Mouse (Mus musculus) left cerebral cortex, adult 11 months (tissue): ENCODE results near the gene Brd9.

Experiments
- DNase-seq: peaks from one replicate; pipeline ENCODE4 v3.0.0; 2022; ENCODE audit warnings: low spot score

Gene Brd9

DNA sequence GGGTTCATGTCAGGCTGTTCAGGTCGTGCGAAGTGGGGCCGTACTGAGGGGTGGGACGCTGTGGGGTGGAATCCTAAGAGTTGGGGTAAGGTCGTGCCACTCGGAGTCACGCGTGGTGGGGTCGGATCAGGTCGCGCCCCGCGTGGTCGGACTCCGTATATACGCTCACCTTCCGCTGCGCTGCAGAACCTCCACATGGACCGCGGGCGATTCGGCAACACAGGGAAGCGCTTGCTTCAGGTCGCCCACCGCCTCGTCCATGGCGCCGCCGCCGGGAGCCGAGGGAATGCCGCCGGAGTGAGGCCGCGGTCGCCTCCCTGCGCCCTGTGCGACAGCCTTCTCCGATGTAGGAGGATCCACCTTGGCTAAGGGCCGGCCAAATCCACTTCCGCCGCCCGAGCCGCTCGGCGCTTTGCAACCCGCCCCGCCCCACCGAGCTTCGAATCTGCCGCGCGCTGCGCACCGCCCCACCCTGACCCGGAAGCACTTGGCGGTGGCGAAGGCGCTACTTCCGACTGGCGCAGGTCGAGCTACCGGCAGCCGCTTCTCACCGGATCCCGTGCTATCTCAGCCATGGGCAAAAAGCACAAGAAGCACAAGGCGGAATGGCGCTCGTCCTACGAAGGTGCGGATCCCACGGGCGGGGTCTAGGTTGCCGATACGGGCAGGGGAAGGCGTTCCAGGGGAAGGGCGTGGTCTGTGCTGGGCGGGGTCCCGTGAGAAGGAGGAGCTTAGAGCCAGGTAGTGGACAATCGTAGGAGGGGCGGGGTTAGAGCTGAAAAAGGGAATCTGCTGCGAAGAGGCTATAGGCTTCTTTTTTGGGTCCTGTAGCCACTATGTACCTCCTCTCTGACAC, at the start of gene Brd9, which contains the start of gene Trip13:
Gene Brd9 (plus strand): TSS at position 491 of the 856 bp plus-strand sequence.
Gene Trip13 (minus strand): TSS at position 464 of the 856 bp plus-strand sequence.
- DNase-seq, result peak; percentile 70

DNA sequence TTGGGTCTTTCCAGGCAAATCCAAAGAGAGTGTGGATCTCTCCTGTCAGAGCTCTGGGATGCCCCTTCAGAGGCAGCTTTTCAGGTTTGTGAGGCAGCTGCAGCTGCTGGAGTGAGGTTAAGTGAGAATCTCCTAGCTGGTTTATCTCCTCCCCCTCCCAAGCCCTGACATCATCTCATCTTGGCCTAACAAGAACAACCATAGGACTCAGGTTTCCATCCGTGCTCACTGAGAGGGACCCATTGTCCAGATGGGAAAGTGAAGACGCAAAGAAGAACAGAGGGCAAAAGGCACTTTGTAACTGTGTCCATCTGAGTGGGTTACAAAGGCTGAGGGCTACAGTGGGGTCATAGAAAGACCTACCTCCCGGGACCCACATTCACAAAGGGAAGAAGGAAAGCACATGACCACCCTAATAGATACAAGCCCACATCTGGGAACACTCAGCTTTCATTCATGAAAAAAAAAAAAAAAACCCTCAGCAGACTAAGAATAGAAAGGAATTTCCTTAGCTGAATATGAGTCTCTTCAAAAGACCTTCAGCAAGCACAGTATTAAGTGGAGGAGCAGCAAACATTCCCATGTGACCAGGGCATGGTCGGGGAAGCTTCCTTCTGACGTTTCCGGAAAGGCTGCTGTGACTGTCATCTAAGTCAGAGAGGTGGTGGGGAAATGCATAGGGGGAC, 45.0 kb upstream of the Brd9 start:
- no peak for DNase-seq

DNA sequence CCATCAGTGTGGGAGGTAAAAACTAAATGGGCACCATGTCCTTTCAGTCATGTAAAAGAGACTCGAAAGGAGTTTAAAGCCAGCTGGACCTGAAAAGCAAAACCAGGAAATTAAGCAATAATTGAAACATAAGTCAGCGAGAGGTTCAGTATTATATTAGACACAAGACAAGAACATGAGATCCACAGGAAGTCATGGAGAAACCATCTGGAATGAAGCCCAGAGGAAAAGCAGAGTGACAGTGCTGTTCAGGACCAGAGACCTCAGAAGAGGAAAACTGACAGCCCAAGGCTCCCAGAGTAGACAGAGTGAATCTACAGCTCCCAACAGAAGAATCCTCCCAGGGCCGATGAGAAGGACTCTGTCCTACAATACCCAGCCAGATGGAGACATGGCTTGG, 40.0 kb upstream of the Brd9 start:
- DNase-seq, result no peak

DNA sequence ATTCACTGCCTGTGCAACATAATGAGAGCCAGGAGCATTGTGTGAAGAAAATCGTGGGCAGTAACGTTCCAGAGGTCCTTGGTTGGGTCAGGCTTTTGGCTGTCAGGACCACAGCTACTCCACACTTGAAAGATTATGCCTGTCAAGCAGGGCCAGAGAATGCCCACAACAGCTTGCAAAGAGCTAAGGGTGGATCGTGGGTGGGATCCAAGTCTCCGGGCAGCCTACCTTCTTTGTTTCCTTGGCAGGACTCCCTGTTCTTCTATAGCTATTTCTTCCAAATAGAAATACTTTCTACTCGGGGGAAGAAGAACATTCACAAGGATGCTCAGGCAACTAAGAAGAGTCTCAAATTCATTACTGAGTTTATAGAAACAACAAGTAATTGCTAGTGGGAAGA, 30.5 kb upstream of the Brd9 start:
- DNase-seq, result no peak

DNA sequence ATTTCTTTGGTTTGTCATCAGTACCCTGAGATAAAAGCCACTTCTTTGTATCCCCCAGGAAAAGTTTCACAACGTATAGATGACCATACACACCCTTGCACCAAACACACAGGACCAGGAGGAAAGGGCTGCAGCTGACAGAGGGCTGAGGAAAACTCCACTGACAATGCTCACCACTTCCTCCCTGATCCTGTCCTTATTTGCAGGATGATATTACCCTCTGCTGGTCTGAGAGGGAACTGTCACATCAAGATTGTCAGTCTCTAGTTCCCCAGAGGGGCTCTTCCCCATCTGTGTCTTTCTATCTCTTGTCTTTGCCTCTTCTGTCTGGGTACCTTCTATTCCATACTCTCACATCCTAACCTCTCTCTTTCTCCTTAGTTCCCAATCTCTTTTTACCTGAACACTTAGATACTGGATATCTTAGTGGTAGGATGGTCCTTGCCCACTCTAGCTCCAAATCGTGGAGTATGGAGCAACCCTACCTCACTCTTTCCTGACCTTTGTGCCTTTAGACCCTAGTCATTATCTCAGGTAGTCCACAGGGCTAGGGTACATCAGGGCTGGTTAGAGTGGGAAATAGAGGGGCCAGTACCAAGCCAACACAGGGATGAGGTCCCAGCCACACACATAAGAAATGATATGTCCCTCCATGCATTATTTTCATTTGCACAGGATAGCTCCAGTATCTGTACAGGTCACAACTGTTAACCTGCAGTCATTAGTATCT, 29.8 kb upstream of the Brd9 start:
- DNase-seq, result no peak

DNA sequence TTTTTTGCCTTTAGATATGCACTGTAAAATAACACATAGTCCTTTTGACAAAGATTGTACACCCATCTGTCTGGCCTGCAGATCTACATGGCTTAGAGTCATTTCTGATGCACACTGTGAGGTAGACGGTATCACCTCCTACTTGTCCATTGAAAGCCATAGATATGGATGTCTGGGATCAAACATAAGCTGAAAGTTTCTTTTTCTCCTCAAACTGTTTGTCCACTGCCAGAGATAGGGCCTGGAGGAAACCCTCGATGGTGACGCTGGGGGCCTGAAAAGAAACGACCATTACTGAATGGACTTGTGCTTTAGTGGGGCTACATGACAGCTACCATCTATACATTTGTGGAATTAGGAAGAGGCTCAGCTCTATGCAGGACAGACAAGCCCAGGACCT, 24.5 kb upstream of the Brd9 start:
- no peak for DNase-seq

DNA sequence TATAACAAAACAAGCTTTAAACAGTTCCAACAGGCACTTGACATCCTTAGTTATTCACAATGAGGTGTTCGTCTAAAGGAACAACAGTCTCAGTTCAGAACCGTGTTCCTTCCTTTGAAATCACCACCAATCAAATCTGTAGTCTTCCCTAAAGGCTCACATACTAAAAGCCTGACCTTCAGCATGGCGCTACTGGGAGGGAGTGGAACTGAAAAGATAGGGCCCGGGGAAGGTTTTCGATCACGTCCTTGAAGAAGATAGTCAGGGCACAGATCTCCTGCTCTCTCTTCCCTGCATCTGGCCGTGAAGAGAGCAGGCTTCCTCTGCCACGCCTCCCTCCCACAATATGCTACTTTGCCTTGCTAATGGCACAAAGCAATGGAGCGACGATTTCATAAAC, 5.4 kb upstream of the Brd9 start:
- DNase-seq, result no peak

DNA sequence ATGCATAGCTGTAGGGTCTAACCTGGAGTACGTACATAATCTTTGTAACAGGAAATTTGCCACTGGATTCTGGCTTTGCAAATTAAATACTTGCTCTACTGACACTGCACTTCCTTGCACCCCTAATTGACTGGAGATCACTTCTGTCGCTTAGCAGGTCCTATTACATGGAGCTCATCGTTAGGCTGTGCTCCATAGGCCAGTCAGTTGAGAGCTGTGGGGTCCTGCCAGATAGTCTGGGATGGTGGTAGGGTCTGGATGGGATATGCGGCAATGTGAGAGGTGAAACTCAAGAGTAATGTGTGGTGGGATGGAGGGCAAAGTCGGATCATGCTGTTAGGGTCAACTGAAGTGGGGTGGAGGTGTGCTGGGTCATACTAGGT, 682 bp upstream of the Brd9 start:
- no peak for DNase-seq

DNA sequence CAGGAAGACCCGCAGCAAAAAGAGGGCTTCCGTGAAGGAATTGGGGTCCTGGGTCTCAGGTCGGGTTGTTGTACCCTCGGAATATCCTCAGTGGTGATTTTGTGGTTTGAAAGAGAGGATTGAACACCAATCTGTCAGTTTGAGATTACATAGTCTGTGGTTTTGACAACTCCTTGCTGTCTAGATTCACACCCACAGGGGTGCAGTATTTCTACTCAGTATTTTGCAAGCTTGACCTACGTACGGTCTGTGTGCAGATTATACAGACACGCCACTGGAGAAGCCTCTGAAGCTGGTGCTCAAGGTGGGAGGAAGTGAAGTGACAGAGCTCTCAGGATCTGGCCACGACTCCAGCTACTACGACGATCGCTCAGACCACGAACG, 558 bp downstream of the Brd9 start:
- no peak for DNase-seq

DNA sequence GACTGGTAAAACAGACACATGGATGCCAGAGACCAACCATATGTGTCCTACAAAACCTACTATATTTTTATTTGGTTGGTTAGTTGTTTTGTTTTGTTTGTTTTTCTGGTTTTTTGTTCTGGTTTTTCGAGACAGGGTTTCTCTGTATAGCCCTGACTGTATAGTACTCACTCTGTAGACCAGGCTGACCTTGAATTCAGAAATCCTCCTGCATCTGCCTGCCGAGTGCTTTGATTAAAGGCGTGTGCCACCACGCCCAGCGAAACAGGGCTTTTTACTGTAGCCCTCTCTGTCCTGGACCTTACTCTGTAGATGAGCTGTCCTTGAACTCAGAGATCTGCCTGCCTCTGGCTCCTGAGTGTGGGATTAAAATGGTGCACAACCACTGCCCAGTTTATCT, 1.5 kb downstream of the Brd9 start:
- no peak for DNase-seq

DNA sequence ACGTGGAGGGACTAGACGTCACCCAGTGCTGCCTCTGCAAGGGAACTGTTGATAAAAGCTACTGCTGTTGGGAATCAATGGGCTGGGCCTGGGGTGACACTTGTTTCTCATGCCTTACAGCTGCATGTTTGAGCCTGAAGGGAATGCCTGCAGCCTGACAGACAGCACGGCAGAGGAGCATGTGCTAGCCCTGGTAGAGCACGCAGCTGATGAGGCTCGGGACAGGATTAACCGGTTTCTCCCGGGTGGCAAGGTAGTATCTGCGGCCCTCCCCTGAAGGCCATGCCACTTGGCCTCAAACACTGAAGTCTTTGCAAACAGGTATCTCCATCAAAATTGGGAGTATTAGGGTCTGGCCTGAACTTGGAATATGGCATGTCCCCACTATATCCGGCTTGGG, 7.0 kb downstream of the Brd9 start:
- no peak for DNase-seq

DNA sequence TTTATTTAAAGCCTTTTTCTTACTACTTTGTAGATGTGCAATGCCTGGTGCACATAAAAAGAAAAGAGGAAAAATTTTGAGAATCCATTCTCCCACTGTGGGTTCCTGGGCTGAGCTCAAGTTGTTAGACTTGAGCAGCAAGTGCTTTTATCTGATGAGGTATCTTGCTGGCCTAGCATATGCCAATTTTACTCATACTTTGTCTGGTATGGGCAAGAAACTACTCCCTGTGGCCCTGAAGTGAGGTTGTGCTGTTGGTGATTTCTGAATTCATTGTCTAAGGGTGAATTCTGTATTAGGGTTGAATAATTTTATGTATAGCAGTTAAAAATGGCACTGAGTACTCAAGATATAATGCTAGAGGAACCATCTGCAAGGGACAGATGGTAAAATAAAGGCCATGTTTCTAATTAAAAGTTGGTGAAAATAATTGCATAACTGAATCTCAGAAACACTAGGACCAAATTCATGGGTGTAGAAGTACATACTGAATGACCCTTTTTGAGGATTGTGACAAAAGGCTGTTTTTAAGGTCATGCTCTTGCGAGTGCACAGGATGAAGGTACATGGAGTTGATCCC, 16.0 kb downstream of the Brd9 start:
- no peak for DNase-seq

DNA sequence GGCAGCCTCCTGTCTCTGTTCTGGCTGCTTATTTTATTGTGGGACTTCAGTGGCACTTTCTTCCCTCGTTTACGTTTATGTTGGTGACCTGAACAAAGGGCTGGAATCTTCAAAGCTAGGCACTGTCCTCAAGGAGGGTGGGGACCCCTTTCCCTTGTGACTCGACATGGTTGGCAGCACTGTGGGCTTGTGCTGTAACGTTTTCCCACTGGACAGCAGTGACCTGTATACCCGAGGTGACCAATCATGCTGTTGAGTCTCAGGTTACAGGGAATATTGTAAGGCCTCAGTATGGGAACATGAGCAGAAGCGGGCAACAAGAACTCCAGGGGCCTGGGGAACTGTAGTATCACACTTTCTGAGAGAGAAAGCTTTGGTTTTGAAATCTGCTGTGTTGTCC, 17.1 kb downstream of the Brd9 start:
- no peak for DNase-seq

DNA sequence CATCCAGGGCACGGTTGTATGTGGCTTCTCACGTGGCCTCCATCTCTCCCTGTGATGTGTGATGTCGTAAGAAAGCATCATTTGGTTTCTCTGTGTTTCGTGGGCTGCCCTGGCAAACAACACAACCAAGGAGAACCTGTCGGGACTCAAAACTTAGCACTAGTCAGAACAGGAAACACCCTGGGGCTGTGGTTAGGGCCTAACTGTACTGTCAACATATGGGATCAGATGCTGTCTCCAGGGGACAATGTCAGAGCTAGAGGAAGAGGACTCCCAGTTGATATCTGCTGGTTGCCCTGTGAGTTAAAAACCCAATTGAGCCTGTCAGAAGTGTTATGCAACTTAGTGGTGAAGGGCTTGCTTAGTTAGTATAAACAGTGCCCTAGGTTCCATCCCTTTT, 17.9 kb downstream of the Brd9 start:
- DNase-seq, result no peak

DNA sequence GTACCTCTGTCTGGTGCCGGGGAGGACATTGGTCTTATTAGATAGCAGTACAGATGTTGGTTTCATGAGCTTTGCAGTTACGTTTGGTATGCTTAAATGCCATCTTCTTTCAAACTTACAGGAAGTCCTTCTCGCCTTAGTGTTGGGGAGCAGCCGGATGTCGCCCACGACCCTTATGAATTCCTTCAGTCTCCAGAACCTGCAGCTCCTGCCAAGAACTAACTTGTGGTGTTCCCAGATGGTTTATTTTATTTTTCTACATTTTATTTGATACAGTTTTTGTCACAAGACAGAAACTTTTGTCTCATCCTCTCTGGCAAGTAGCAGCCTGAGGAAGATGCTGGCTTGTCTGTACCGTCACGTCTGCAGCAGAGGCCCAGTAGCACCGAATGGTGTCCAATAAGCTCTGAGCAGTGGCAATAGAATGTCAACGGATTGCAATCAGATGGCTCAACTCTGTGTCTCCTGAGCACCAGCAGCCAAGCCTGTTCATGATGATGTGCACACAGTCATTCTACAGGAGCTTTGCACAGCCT, 22.6 kb downstream of the Brd9 start:
- no peak for DNase-seq

DNA sequence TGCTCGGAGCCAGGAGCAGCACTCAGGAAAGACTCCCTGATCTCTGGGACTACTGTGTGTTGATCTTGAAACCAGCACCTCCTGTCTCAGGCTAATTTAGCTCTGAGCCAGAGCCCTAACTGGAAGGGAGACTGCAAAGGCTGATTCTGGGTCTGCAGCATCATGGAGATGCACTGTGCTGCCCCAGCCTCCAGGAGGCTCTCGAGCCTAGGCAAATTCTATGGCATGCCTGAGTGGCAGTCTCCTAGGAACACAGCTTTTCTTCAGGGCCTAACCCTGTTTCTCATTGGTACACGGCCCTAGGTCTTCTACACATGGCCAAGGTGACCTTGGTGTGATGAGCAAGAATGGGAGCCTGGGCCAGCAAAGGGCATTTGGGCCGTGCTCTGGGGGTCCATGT, 23.6 kb downstream of the Brd9 start:
- DNase-seq, result no peak

DNA sequence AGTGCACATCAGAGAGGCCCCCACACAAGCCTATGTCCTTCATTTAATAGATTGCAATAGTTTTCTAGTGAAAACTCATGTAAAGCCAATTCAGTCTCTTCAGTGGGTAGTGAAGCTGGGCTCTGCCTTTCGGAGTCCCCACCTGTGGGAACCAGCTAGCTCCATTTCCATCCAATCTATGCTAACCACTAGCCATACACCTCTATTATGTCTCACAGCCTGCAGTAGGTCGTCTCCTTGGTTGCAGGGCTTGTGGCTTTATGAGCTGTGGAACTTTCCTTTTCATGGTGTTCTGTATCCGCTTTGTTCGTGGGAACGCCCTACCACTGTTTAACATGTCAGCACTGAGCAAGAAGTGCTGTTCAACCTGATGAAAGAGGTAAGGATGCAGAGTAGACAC, 25.9 kb downstream of the Brd9 start, which contains the start of gene Zdhhc11:
Gene Zdhhc11 (plus strand): TSS at position 301 of the 400 bp plus-strand sequence.
- DNase-seq, result no peak

DNA sequence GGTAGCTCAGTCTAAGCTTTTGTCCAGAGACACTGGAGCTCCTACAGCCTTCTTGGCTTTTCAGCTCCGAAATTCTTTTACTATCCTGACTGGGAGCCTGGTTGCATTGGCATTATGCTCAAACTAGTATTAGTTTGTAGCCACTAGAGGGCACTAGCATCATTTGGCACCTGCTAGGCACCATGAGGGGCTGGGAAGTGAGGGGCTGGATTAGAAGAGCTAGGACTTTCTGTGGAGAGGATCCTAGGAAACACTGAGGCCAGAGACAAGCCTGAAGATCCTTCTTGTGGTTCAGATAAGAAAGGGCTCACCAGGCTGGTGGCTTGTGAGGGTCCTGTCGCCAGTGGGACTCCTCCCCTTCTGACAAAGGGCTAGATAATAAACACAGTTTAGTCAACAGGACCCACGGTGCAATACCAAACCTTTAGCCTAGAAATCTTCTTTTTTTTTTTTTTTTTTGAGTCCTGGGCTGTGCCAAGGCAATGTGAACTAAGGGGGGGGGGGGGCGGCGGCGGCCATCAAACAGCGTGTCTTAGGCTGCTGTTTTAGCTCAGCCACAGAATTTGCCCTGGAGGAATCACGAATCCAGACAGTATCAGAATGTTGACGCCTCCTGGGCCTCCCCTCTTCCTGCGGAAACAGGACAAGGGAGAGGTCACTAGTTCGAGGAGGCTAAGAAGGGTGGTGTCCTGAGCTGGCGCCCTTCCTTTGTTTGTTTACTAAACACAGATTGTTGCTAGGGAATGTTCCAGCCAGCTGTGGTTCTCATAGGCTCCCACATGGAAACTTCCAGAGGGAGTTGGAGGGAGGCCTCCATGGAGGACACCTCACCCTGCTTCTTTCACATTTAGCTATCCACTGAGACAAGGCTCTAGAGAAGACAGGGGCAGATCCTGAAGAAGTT, 33.2 kb downstream of the Brd9 start:
- DNase-seq, result peak; percentile 54

DNA sequence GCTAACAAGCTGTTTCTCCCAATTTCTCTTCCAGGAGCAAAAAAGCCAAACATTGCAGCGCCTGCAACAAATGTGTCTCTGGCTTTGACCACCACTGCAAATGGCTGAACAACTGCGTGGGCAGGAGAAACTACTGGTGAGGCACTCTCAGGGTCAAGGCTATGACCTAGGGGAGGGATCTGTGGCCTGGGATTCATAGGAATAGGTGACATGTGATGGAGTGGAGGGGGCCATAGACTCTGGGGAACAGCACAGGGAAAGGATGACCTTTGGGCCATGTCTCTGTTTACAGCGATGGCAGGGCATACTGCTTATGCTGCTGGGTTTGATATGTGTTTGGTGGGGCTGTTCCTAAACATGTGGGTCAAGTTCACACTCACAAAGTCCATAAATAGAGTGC, 36.9 kb downstream of the Brd9 start:
- no peak for DNase-seq

DNA sequence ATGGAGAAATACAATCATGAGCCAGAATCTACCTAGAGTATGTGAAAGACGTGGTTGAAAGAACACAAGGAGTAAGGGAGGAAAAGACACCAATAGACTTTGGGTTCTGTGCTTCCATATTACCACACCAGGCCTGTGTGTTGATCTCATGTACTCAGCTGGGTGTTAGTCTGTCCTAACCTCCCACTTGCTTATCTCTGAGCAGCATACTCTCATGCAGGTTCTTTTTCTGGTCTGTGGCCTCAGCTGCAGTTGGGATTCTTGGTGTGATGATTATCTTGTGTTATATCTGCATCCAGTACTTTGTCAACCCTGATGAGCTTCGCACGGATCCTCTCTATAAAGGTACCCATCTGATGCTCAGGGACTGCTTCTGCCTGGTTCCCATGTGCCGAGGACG, 39.3 kb downstream of the Brd9 start:
- DNase-seq, result no peak

DNA sequence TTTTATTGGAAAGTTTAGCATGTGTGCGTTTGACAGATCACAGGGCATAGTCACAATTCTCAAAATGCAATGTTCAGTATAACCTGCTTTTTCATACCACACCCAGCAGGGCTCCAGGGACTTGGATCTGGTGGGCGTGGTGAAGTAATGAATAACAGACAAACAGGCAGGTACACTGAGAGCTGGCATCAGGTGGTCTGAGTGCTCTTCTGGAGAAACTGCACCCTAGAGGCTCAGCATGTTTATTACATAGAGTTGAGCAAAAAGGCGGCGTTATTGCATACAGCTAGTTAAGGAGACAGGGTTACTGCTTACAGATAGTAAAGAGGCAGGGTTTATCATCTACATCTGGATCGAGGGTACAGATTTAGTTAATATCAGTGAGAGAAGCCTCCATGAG, 52.7 kb downstream of the Brd9 start:
- no peak for DNase-seq
